Mouse (Mus musculus) frontal cortex, postnatal 14 days (tissue): ENCODE results near the gene Fgf14.
"Not testable (repeated sequence)": the region's sequence is repeated elsewhere in the genome, so short reads cannot be mapped to it uniquely, and the experiment has no call there.

Experiments used
- DNase-seq, 2 experiments: peaks; one replicate each; pipeline ENCODE4 v3.0.0; 2022; ENCODE audit warnings: low spot score in 2 of 2

The Fgf14 gene

GRCm38 (mm10) chr14:124676506-124677177 is at the start of gene Fgf14:
Gene Fgf14 (minus strand): TSS chr14:124677127.
- DNase-seq, result no peak

GRCm38 (mm10) chr14:124677379-124677778 is 452 bp upstream of the Fgf14 start:
- DNase-seq, result peak; percentile 69 to 75

- DNase-seq, result peak; percentile 28 to 40
Measured at GRCm38 (mm10) chr14:124675654-124676505, 1.0 kb downstream of the Fgf14 start.

DNA sequence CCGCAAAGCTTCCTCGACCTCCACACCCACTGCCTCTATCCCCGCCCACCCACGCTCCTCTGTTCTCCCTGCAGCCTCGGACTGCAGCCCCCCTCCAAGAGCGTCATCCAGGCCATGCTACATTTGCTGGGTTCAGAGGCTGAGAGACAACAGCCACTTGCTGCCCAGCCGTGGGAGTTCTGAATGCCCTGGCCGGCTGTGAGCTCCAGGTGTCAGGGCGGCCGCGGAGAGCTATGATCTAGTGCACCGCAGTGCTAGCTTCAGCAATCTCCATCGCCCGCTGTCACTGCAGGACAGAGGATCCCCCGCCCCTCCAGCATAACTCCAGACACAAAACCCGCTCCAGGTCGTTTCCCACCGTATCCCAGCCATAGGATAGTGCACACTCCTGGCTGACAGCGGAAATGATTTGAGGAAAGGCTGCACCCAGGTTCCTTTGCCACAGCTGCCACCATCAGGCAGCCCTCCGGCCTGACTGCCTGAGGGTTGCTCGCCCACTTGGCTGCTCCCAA is 1.7 kb downstream of the Fgf14 start:
- DNase-seq, result no peak

GRCm38 (mm10) chr14:124674536-124675141 is 2.3 kb downstream of the Fgf14 start:
- DNase-seq, result peak in 1 of 2 experiments; percentile 15

- peak in 1 of 2 experiments; percentile 12 for DNase-seq
Measured at GRCm38 (mm10) chr14:124669739-124670138, 7.2 kb downstream of the Fgf14 start.

GRCm38 (mm10) chr14:124642822-124643221 is 34.1 kb downstream of the Fgf14 start:
- DNase-seq, result no peak

- no peak for DNase-seq
Measured at GRCm38 (mm10) chr14:124634881-124635280, 42.0 kb downstream of the Fgf14 start.

- DNase-seq, result no peak
Measured at GRCm38 (mm10) chr14:124613473-124613872, 63.5 kb downstream of the Fgf14 start.

DNA sequence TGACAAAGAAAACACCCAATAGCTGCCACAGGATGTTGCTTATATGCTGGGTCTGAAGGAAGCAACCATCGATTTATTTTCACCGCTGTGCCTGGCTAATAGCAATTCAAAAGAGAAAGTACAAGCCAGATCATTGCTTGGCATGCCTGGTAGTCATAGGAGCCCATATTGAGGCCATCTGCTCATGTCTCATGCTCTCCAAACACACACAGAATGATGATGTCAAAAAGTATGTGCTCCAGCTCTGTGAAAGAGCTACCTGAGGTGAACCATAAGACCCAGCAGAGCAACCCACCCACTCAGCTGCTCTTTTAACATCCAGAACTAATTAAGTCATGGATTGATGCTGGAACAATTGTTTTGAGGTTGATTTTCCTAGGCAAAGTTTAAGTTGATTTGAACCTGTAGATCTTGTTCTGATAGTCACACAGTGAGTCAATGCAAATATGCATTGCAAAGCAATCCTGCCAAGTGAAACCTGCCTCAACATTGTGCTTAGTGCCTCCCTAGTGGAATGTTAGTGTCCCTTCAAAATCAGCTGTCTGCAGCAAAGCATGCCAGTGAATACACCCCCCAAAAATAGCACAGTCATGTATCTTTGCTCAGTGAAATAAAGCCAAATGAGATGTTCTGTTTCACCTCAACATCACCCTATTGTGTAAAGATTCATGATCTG is 70.8 kb downstream of the Fgf14 start:
- no peak for DNase-seq

DNA sequence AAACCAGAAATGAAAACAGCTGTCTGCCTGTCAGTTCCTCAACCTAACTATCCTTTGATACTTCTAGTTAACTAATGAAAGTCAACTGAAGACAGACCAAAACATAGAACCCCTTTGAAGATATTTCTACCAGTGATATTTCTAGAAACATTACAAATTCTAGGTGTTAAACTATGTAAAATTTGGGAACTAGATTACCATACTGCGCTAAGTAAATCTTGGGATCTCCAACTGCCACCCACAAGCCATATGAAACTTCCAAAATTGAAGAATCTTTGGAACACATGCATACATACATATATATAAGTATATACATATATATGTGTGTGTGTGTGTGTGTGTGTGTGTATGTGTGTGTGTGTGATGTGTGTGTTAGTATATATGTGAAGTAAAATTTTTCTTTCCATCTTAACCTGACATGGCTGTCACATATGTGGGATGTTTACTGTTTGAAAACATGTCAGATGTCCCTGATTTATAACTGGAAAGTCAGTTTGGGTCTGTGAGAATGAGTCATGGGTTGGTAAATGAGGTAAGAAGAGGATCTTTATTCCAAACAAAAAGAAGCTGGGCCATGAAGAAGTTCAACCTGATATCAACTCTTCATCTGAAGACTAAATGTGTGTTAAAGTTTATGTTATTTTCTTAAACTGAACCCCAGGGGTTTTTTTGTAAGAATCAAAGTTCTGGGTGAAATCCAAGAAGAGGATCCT is 71.7 kb downstream of the Fgf14 start:
- no peak for DNase-seq

- DNase-seq, result no peak
Measured at GRCm38 (mm10) chr14:124576571-124576970, 100.4 kb downstream of the Fgf14 start.

DNA sequence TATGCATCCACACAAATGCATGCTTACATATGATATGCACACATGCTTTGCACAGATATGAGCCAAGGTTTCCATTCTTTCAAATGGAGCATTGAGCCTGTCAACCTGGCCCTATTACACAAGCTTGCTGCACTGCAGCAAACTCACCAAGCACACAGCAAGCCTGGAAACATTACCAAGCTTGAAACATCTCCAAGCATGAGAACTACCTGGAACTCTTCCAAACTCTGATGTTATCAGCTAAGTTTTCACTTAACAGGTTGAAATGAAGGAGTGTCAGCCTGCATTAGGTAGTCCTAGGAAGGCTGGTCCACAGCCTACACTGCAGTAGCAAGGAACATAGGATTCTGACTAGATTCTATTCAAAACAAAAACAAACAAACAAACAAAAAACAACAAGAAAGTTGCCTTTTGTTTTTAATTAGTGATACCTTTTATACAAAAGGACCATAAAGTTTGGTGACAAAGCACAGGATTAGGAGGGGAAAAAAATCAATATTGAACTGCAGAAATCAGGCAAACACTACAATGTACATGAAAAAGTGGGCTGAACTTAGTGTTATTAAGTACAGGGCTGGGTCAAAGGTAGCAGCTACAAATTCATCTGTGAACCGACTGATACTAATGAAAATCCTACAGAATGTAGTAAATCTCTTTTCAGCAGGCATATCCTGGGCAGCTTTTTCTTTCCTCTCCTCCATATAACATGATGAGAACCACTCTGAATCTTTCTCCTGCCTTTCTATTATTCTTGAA is 101.6 kb downstream of the Fgf14 start:
- DNase-seq, result no peak

- DNase-seq, result no peak
Measured at GRCm38 (mm10) chr14:124566445-124566844, 110.5 kb downstream of the Fgf14 start.

DNA sequence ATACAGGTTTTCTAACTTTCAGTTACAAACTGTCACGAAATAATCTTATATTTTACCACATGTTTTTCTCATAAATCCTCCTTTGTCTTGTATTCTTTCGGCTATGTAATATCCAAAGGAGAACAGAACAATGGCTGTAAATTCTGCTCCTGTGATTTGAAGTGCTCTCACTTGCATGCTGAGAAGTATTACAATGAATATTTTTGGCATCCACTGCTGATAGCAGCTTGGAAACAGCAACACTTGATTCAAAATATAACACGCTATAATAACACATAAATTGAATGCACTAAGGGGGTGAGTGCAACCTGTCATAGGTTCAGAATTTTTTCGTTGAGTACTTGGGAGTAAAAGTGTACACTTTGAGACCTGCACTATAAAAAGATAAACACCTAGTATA is 115.4 kb downstream of the Fgf14 start:
- DNase-seq, result no peak

GRCm38 (mm10) chr14:124536106-124536505 is 140.8 kb downstream of the Fgf14 start:
- DNase-seq, result no peak

GRCm38 (mm10) chr14:124535376-124535775 is 141.6 kb downstream of the Fgf14 start:
- DNase-seq, result not testable (repeated sequence)

DNA sequence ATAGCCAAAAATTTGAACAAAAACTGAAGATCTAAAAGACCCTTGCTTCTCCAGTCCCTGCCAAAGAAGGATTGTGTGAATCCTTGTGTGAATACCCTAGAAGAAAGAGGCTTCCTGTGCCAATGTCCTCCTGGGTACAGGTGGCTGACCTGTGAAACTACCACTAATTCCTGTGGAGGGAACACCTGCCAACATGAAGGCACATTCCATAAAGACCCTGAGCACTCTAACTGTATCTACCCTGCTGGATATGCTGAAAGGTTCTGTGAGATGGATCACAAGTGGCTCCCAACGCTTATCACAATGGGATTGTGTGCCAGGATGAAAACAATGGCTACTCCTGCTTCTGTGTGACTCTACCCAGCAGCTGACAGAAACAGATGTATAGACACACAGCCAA is 144.9 kb downstream of the Fgf14 start:
- no peak for DNase-seq

DNA sequence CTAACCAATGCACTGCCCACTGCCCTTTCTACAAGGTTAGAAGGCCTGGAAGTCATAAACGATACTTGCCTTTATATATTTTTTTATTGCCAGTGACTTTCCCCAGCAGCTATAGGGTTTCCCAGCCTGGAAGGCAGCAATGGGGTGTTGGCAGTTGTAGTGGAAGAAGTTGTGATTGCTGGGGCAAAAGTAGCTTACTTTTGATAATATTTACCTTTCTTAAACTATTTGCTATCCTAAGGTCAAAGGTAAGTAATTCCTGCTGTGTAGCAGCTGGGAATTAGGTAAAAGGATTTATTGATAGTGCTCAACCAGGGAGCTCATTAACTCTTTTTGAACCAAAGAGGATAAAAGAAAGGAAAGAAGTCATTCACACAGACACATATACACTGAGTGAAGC is 164.9 kb downstream of the Fgf14 start:
- no peak for DNase-seq

DNA sequence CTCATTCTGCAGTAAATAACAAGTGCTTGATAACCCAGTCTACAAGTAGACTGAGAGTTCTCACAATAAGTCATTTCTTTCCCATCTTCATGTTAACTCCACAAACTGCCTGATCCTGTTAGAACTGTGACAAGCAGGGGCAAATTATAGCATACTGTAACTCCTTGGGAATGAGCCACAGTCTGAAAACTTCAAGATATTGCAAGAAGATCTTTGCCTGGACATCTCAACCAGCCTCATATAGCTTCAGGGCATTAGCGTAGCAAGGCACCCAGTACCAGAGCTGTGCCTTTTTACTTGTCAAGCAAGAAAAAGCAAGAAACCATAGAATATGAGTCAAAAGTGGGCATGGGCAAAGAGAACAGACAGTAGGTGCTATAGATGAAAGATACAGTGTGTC is 188.0 kb downstream of the Fgf14 start:
- no peak for DNase-seq
